In genomic region chr6:83057790-83058189, GRCm38 (mm10) we compare ENCODE assay signal across 10 mouse cellular contexts. TPM values are rescaled to one million over a fixed set of nuclear protein-coding genes. Genes with fewer than 3 reads are reported as not detected.
DNase-seq lines count a peak whose midpoint lies in the region; ATAC-seq lines count a peak whose summit lies in the region.
"Had no signal": no experiment of that assay in that cellular context is flagged by ENCODE, and none has a peak within 500 bp of the region (broad histone marks: within the 10 kb centered on the region; RNA-seq: fewer than 3 reads in every experiment).

Gene Dqx1 (plus strand): TSS chr6:83057844.

- intact Hi-C loops in left cerebral cortex, postnatal 4 days (cut with DNase I), result loop anchor here (10.0 kb wide), 1 partner anchor 63 kb away; no protein-coding TSS in a partner anchor

- H3K36me3 ChIP-seq in liver, embryonic 11.5 days (ENCODE audit: control insufficient read depth, insufficient read depth, low read length), result peaks cover 15% of the 10 kb centered on the region

- peak within 1 kb of the TSS; percentile 54 for H3K4me2 ChIP-seq in liver, embryonic 11.5 days

- H3K4me3 ChIP-seq in liver, embryonic 11.5 days (ENCODE audit: low read depth, low read length), result peak within 1 kb of the TSS; percentile 33

- peaks cover 17% of the 10 kb centered on the region for H3K4me1 ChIP-seq in liver, embryonic 11.5 days (replicated peaks; ENCODE audit: control insufficient read depth, insufficient read depth, low read length)

- WGBS in liver, embryonic 11.5 days, result 64% methylated on average over 3 of the region's 3 CpGs

- H3K9me3 ChIP-seq in liver, embryonic 11.5 days (ENCODE audit: control insufficient read depth, low read length), result no peaks in the 10 kb centered on the region

- DNase-seq in cerebellum, adult 9-10 months, result peak; percentile 62
- no peak for DNase-seq in cerebellum, adult 11 months
- DNase-seq in urinary bladder, postnatal 14 days (ENCODE audit: low spot score), result peak; percentile 67
- DNase-seq in urinary bladder, postnatal 25 days (ENCODE audit: low spot score), result no peak
- no peak for DNase-seq in liver, embryonic 11.5 days (ENCODE audit: low spot score)
- DNase-seq in left cerebral cortex, postnatal 4 days, result no peak
- DNase-seq in urinary bladder, postnatal 10 days (ENCODE audit: low spot score), result no peak
- DNase-seq in B cell, adult 2 months, result no peak
- DNase-seq: forebrain, postnatal 0 days; spleen, adult 18-20 months had no signal

- no peak within 1 kb of the TSS; the same call in 1 of the 2 replicates for H3K27ac ChIP-seq in liver, embryonic 11.5 days (ENCODE audit: low read depth, low read length)

- peaks cover 20% of the 10 kb centered on the region for H3K27me3 ChIP-seq in liver, embryonic 11.5 days (replicated peaks; ENCODE audit: control insufficient read depth, insufficient read depth, low read length)

- peak within 1 kb of the TSS; percentile 26; the same call in 1 of the 2 replicates for H3K9ac ChIP-seq in liver, embryonic 11.5 days (ENCODE audit: low read depth, low read length)
- H3K9ac ChIP-seq: forebrain, postnatal 0 days had no signal

- ATAC-seq in liver, embryonic 11.5 days (replicated peaks; ENCODE audit: low FRiP score), result no peak
- ATAC-seq: forebrain, postnatal 0 days had no signal

RNA-seq across cellular contexts. Expression of gene Dqx1, which starts in this region (rescaled TPM):
- polyA plus RNA-seq in liver, embryonic 11.5 days (2014; fragmentation: Nextera tagmentation; extraction: Ambion mirVana), result 6.1 and 6.2 TPM in 2 replicates
- under 1 TPM; 0.62 to 0.84 TPM for total RNA-seq in left cerebral cortex, postnatal 4 days (2021)

Comparison
In these comparisons a context has a peak if more than half of its experiments do, and no peak if none do; other contexts are left out.
1. DNase-seq: peak in cerebellum, adult 9-10 months (single experiment) and urinary bladder, postnatal 14 days (single experiment); none in cerebellum, adult 11 months (single experiment), urinary bladder, postnatal 25 days (single experiment), liver, embryonic 11.5 days (single experiment), left cerebral cortex, postnatal 4 days (single experiment), urinary bladder, postnatal 10 days (single experiment) and B cell, adult 2 months (0 of 2).